Mouse (Mus musculus): ENCODE measurements at regions not wholly inside any gene's neighbourhood (a gene's known extent, or its start where the extent isn't known, plus 50 kb on each side); places are given as distances from the start of the nearest gene placed in this dataset.

- no peak for DNase-seq (ENCODE audit: low spot score in 2 of 2)
Measured at GRCm38 (mm10) chr5:82472146-82472545, 882.8 kb downstream of the Tecrl start.

DNA sequence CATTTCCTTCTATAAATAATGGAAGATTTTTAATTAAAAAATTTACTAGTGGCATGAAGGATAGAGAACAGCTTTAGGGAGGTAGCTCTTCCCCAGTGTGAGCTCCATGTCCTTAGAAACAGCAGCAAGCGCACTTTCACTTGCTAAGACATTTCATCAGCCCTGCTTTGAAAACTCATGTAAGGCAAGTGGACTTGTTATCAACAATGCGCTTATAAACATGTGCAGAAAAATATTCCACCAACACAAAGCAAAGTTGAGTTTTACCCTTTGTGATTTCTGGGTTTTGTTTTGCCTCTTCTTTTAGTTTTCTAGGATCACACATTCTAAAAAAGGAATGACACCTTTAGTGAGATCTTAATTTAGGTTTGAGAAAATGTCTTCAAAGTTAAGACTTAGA, 890.7 kb downstream of the Tecrl start:
- DNase-seq (ENCODE audit: low spot score in 2 of 2), result no peak

DNA sequence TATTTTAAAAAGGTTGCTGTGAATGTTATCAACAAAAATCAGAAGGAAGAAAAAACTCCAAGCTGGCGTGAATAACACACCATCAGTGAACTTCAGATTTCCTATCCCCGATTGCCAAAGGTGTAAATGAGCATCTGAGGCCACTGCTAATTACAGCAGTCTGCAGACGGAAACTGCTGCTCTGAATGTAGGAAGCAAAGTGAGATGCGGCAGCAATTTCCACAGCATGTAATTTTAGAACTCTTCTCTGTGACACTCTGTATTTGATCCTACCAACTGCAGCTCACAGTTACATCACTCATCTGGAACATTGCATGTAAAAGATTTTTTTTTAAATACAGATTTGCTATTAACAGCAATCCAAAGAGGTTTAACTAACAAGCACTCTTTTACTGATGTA, 913.7 kb downstream of the Tecrl start:
- peak; percentile 3 to 5 for DNase-seq (ENCODE audit: low spot score in 2 of 2)

GRCm38 (mm10) chr5:82440126-82440525, 914.9 kb downstream of the Tecrl start:
- no peak for DNase-seq (ENCODE audit: low spot score in 2 of 2)

DNA sequence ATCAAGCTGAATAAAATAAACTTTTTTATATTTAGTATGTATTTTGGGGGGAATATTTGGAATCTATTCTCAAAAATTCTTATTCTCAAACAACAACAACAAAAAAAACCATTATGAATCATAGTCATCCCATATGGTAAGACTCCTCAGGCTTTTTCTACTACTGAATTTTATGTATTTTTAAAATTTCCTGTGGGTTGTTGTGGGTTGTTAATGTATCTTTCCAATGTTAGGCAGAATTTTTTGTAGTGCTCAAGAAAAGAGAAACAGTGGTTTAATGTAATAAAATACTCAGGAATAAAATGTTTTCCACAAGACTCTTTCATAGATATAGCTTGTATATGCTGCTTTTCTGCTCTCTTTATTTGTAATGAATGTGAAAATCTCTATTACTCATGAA, 934.6 kb downstream of the Tecrl start:
- DNase-seq (ENCODE audit: low spot score in 2 of 2), result no peak

DNA sequence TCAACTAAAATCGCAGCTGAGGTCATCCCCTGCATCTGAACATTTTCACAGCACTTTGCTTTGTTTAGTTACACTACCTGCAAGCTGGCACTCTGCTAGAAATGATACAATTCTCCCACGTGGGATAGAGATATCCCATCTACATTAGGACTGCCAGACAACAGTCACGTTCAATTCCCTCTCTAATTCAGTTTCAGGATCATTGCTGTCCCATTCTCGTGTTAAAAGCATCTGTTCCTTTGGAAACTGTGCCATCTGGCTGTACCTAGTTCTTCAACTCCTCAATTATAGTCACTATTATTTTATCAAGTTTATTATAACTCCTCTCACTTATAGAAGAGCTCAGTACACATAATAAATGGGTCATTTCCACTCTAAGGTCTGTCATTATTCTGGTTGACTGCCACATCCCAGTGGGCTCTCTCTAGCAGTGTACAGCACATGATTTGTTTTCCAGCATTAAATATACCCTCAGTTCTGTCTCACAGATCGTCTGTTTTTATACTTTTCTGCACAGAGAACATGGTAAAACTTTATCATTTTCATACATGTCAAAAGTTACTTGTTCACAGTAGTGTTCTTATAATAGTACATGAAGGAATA, 958.3 kb downstream of the Tecrl start:
- DNase-seq (ENCODE audit: low spot score in 2 of 2), result no peak

GRCm38 (mm10) chr5:82361624-82362023, 993.4 kb downstream of the Tecrl start:
- DNase-seq (ENCODE audit: low spot score in 2 of 2), result no peak

GRCm38 (mm10) chr5:82356336-82356735, 998.7 kb downstream of the Tecrl start:
- no peak for DNase-seq (ENCODE audit: low spot score in 2 of 2)

- no peak for DNase-seq (ENCODE audit: low spot score in 2 of 2)
Measured at GRCm38 (mm10) chr5:82351089-82351488, 1003.9 kb downstream of the Tecrl start.

- DNase-seq (ENCODE audit: low spot score in 2 of 2), result peak; percentile 12 to 61
Measured at GRCm38 (mm10) chr5:82346672-82347071, 1008.3 kb downstream of the Tecrl start.

GRCm38 (mm10) chr5:82324354-82324753, 1030.6 kb downstream of the Tecrl start:
- DNase-seq (ENCODE audit: low spot score in 2 of 2), result no peak

DNA sequence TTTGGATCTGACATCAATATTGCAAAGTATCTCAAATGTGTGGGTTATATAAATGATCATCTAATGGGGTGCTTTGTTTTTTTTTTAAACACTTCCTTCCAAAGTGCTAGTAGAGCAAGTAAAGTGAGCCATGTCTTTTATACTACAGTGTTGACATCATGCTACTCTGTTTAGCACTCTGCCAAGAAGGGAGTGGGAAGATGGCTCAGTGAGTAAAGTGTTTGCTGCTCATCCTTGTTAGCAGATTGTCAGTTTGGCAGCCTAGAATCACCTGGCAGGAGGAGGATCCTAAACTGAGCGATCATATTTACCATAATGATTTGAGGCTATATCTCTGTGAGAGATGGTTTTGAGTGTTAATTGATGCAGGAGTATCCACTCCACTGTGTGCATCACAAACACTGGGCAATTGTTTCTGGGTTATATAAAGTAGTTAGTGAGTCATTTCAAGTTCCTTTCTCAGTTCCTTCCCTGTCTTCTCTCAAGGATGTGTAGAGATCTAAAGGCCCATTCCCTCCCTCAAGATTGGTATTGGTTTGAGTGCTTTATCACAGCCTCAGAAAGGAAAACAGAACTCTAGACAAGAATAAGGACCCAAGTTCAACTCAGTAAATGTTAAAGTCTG, 1035.2 kb downstream of the Tecrl start:
- DNase-seq (ENCODE audit: low spot score in 2 of 2), result no peak

GRCm38 (mm10) chr5:82312054-82312453, 1042.9 kb downstream of the Tecrl start:
- DNase-seq (ENCODE audit: low spot score in 2 of 2), result no peak

GRCm38 (mm10) chr5:82288069-82288845, 1066.7 kb downstream of the Tecrl start:
- no peak for DNase-seq (ENCODE audit: low spot score in 2 of 2)

- no peak for DNase-seq (ENCODE audit: low spot score in 2 of 2)
Measured at GRCm38 (mm10) chr5:82253356-82254104, 1101.5 kb downstream of the Tecrl start.

GRCm38 (mm10) chr5:82226329-82226728, 1128.7 kb downstream of the Tecrl start:
- DNase-seq (ENCODE audit: low spot score in 2 of 2), result no peak

GRCm38 (mm10) chr5:82223622-82224021, 1131.4 kb downstream of the Tecrl start:
- no peak for DNase-seq (ENCODE audit: low spot score in 2 of 2)

- no peak for DNase-seq (ENCODE audit: low spot score in 2 of 2)
Measured at GRCm38 (mm10) chr5:82203606-82204005, 1151.4 kb downstream of the Tecrl start.

Data from frontal cortex, postnatal 14 days (tissue).